Mouse (Mus musculus) embryonic facial prominence, embryonic 15.5 days (tissue): Measurements from ENCODE around the gene Sirpa. TPM values are rescaled to one million over a fixed set of nuclear protein-coding genes. Genes with fewer than 3 reads are reported as not detected.

ENCODE experiments used
- ATAC-seq: fragments of 200-750 bp; cut with Nextera tagmentation; 2 replicates; pipeline ENCODE4 v1.8.0; 2017; ENCODE audit warnings: low read depth, moderate TSS enrichment; ENCODE audit not compliant: insufficient number of reproducible peaks, low FRiP score, low TSS enrichment
- H3K27ac ChIP-seq: fragments of 300-500 bp; sonication (generic); replicated peaks from 2 replicates; pipeline ENCODE4 v1.5.1; 2015; ENCODE audit warnings: mild to moderate bottlenecking, inconsistent platforms
- H3K27me3 ChIP-seq: fragments of 300-500 bp; sonication (generic); 2 replicates; pipeline ENCODE4 v1.6.1; 2015; ENCODE audit warnings: inconsistent platforms
- H3K36me3 ChIP-seq: fragments of 300-500 bp; sonication (generic); 2 replicates; pipeline ENCODE4 v1.6.1; 2015; ENCODE audit warnings: mild to moderate bottlenecking, inconsistent platforms
- H3K4me1 ChIP-seq: fragments of 300-500 bp; sonication (generic); 2 replicates; pipeline ENCODE4 v1.6.1; 2015; ENCODE audit warnings: inconsistent platforms
- H3K4me2 ChIP-seq: fragments of 300-500 bp; sonication (generic); replicated peaks from 2 replicates; pipeline ENCODE4 v1.6.1; 2015; ENCODE audit warnings: mild to moderate bottlenecking, inconsistent platforms
- H3K4me3 ChIP-seq: fragments of 300-500 bp; sonication (generic); replicated peaks from 2 replicates; pipeline ENCODE4 v1.5.1; 2015; ENCODE audit warnings: mild to moderate bottlenecking, inconsistent platforms
- H3K9ac ChIP-seq: fragments of 300-500 bp; sonication (generic); 2 replicates; pipeline ENCODE4 v1.6.1; 2015; ENCODE audit warnings: inconsistent platforms
- H3K9me3 ChIP-seq: fragments of 300-500 bp; sonication (generic); replicated peaks from 2 replicates; pipeline ENCODE4 v1.6.1; 2016; ENCODE audit warnings: inconsistent platforms
- WGBS: fragments of 180-500 bp; shearing (Covaris S2); methylation state at CpG from one replicate; pipeline ENCODE4 v1.1.7; 2015; 5-methylcytosine and 5-hydroxymethylcytosine counted together
- polyA plus RNA-seq: library from polyadenylated mRNA; unstranded; fragments of >200 nt; fragmentation: Nextera tagmentation; extraction: Ambion mirVana; gene quantifications from 2 replicates; pipeline ENCODE4 v1.2.1, GENCODE M21; 2015

Sirpa gene
- polyA plus RNA-seq, 1 experiment from 2014 or later = 30.9 TPM

DNA sequence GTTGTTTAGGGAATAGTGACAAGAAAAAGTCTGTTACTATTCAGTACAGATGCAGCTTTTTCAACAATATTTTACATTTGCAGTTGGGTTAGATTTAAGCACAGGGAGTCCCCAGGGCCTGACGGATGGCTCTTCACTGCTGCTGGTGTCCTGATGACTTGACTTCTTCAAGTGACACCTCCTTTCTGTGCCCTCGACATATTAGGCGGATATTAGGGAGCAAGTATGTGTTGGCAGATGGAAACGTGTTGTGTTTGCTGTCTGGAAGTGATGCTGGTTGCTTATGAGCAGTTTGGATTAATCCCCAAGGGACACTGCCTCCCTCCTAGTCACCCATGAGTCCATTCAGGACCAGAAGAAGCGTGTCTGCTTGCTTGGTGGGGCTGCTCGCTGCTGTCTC is 21.3 kb downstream of the Sirpa start:
- H3K9ac ChIP-seq = no peak overlapping the region
- ATAC-seq = no peak
- no peak overlapping the region for H3K4me2 ChIP-seq
- H3K27ac ChIP-seq = no peak overlapping the region
- 83% methylated on average over 6 of the region's 6 CpGs for WGBS
- no peaks in the 10 kb centered on the region for H3K9me3 ChIP-seq
- H3K4me3 ChIP-seq = no peak overlapping the region
- peaks cover 39% of the 10 kb centered on the region for H3K36me3 ChIP-seq
- H3K4me1 ChIP-seq = no peaks in the 10 kb centered on the region
- H3K27me3 ChIP-seq = no peaks in the 10 kb centered on the region

DNA sequence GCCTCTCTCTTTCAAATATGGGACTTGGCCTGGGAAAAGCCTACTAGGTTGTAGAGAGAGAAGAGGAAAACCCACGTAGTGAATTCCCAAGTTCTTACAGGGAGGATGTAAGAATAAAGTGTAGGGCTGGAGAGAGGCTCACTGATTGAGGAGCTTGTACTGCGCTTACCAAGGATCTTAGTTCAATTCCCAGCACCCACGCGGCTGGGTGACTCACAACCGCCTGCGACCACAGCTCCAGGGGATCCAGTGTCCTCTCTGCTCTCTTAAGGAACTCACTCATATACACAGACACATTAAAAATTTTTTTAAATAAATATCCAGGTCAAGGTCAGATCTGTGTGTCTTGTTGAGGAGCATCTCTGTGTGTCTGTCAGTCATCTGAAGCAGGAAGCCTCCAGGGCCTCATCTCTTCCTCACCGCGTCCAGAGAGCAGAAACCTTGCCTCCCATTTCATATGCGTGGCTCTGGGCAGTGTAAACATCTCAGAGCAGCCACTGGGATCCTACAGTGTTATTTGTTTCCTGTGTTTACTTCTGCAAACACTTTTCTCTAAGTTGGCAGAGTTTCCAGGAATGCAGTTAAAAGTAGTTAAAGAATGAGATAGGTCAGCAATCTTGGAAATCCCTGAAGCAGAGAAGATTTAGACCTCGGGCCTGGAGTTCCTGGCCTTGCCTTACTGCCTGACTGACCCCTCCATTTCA is 22.0 kb downstream of the Sirpa start:
- H3K36me3 ChIP-seq = peaks cover 32% of the 10 kb centered on the region
- no peak overlapping the region for H3K4me3 ChIP-seq
- H3K9me3 ChIP-seq = no peaks in the 10 kb centered on the region
- no peak overlapping the region for H3K9ac ChIP-seq
- WGBS = 84% methylated on average over 10 of the region's 10 CpGs
- no peak overlapping the region for H3K27ac ChIP-seq
- H3K27me3 ChIP-seq = no peaks in the 10 kb centered on the region
- no peaks in the 10 kb centered on the region for H3K4me1 ChIP-seq
- no peak overlapping the region for H3K4me2 ChIP-seq
- no peak for ATAC-seq

DNA sequence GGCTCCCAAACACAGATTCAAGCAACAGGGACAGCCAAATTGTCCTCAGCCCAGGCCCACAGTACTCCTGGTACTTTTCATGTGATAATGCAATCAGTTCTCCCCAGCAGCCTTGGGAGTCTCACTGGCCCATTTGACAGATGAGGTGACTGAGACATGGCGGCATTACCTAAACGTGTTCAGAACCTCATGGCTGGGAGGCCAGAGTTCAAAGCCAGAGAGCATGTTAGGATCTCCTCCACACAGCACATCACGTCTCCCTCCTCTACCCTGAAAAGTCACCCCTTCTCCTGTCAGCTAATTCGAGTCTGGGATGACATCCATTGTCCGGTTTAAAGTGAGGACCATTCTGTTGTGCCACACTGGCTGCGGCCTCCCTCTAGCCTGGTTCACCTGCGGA is 27.5 kb downstream of the Sirpa start:
- Histone ChIP-seq H3K9me3 (no peaks in the 10 kb centered on the region), H3K4me3 (no peak overlapping the region), H3K9ac (no peak overlapping the region), H3K4me2 (no peak overlapping the region), H3K4me1 (0 out of 2 replicates have a peak, but pooled peaks cover 4% of the 10 kb centered on the region), H3K36me3 (peaks cover 12% of the 10 kb centered on the region; the same call in 1 of the 2 replicates), H3K27ac (no peak overlapping the region), H3K27me3 (no peaks in the 10 kb centered on the region)
- 82% methylated on average over 7 of the region's 7 CpGs for WGBS
- no peak for ATAC-seq

DNA sequence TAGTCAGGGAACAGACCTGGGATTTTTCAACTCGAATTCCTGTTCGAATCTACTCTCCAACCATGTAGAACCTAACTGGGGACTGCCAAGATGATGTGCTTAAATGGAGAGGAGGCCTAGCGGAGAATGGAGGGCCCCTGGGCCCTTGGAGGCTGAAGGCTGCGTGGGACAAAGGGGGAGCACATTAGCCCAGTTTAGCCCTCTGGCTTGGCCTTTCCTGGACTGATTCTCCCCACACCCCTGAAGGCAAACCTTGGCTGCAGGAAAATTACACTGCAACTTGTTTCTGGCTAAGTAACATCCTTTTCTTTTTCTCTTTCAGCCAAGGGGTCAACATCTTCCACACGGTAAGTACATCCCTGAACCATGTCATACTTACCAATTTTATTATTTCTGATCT is 28.2 kb downstream of the Sirpa start:
- H3K27ac ChIP-seq = no peak overlapping the region
- 83% methylated on average over 5 of the region's 5 CpGs for WGBS
- H3K4me3 ChIP-seq = no peak overlapping the region
- ATAC-seq = no peak
- H3K36me3 ChIP-seq = peaks cover 4% of the 10 kb centered on the region; the same call in 1 of the 2 replicates
- no peak overlapping the region for H3K4me2 ChIP-seq
- H3K9ac ChIP-seq = no peak overlapping the region
- H3K27me3 ChIP-seq = no peaks in the 10 kb centered on the region
- H3K9me3 ChIP-seq = no peaks in the 10 kb centered on the region
- H3K4me1 ChIP-seq = 0 out of 2 replicates have a peak, but pooled peaks cover 4% of the 10 kb centered on the region

DNA sequence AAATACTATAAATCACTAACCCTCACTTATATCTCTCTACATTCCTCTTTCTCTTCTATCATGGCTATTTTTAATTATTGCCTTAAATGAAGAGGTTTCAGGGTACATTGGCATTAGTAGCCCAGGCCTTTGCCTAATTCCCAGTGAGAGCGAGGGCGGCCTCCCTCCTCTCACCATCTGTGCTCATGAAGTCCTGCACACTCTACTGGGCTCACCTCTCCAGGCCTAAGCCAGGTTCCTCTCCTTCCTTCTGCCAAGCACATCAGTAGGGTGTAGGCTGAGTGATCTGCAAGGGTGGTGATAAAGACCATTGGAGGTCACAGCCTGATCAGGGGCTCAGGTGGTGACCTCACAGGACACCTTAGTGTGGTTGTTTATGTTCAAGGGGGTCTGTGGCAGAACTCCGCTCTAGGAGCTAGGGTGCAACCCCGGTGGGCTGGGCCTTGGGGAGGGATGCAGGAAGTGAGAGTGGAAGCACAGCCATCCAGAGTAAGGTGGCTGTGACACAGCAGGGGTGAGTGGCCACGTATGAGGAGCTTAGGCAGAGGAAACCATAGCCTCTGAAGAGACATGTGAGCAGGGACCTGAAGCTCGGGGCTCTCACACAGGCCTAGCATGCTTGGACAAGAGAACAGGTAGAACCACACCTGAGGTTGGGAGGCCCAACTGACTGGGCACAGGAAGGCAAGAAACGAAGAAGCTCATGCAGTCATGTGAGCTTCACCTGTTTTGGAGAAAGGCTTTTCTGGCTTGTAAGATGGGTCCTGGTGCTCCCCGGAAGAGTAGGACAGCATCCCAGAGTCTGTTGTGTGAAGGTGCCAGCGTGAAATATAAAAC is 29.2 kb downstream of the Sirpa start:
- no peak for ATAC-seq

DNA sequence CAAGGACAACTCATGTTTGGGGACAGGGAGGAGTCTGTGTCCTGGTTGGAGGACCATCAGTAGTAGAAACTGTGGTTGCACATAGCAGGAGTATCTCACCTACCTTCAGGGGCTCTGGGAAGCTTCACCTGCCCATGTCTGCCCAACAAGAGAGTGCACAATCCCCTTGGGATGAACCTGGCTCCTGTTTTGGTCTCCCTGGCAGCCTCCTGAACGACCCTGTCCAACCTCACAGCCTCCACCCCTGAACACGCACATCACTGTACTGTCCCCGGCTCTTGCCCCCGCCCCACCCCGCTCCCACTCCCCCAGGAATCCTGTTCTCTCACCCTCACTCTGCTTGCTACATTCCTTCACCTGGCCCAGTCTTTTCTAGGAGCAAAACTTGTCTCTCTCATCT is 30.3 kb downstream of the Sirpa start:
- WGBS = 89% methylated on average over 5 of the region's 5 CpGs
- H3K4me2 ChIP-seq = no peak overlapping the region
- no peaks in the 10 kb centered on the region for H3K27me3 ChIP-seq
- no peaks in the 10 kb centered on the region for H3K36me3 ChIP-seq
- H3K27ac ChIP-seq = no peak overlapping the region
- no peak overlapping the region for H3K4me3 ChIP-seq
- H3K9ac ChIP-seq = no peak overlapping the region
- no peak for ATAC-seq
- no peaks in the 10 kb centered on the region for H3K9me3 ChIP-seq
- H3K4me1 ChIP-seq = 0 out of 2 replicates have a peak, but pooled peaks cover 4% of the 10 kb centered on the region

More for the DNA sequence above, 29.2 kb downstream of the Sirpa start:
- Histone ChIP-seq H3K27me3 (no peaks in the 10 kb centered on the region), H3K4me1 (0 out of 2 replicates have a peak, but pooled peaks cover 4% of the 10 kb centered on the region), H3K36me3 (no peaks in the 10 kb centered on the region), H3K4me3 (no peak overlapping the region), H3K9ac (no peak overlapping the region), H3K27ac (no peak overlapping the region), H3K4me2 (no peak overlapping the region), H3K9me3 (no peaks in the 10 kb centered on the region)
- WGBS = 90% methylated on average over 9 of the region's 9 CpGs

DNA sequence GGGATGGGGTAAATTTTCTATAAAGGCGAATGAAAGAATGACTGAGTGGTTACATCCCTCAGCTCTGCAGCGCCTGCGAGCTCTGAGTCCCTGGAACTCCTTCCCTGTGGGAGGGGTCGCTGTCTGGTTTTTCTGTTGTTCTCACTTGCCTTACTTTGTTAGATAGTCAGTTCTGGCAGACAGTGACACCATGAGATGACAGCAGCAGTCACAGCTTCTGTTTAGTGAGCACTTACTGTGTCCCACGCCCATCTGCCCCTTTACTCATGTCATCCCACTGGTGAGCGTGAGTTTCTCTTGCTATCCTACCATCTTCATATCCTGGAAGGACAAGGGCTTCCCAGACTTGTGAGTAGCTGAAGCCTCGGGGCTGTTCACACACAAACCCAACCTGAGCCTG is 31.1 kb downstream of the Sirpa start:
- H3K9me3 ChIP-seq = no peaks in the 10 kb centered on the region
- H3K4me2 ChIP-seq = no peak overlapping the region
- no peak overlapping the region for H3K4me3 ChIP-seq
- no peaks in the 10 kb centered on the region for H3K36me3 ChIP-seq
- no peaks in the 10 kb centered on the region for H3K27me3 ChIP-seq
- no peak overlapping the region for H3K27ac ChIP-seq
- WGBS = 82% methylated on average over 7 of the region's 7 CpGs
- no peak overlapping the region for H3K9ac ChIP-seq
- no peak for ATAC-seq
- H3K4me1 ChIP-seq = 0 out of 2 replicates have a peak, but pooled peaks cover 4% of the 10 kb centered on the region

DNA sequence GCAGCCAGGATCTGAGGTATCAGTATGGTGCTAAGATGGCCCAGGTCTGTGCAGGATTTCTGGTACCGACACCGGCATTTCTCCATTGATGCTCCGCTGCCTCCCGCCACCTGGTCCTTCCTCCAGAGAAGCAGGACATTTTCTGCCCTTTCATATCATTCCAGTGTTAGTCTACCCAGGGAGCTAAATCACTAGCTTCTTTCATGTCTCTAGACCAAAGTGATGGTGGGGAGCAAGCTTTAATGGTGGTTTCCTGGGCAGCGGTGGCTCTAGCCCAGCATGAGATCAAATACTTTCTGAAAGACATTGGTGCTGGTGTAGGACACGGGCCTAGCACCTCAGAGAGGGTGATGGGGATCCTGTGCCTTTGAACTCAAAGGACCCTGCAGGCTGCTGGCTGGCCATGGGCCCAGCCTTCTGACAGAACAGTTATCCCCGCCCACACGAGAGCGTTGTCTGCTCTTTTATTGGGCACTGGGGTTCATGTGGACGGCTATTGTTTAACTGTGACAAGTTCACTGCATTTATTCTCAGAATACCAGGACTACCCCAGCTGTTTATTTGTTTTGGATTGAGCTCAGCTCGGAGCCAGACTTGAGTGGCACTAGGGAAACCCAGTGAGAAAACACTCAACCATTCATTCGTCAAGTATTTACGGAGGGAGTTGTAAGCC is 31.7 kb downstream of the Sirpa start:
- WGBS = 72% methylated on average over 13 of the region's 13 CpGs
- H3K4me2 ChIP-seq = no peak overlapping the region
- no peak overlapping the region for H3K4me3 ChIP-seq
- no peaks in the 10 kb centered on the region for H3K36me3 ChIP-seq
- no peak overlapping the region for H3K9ac ChIP-seq
- no peaks in the 10 kb centered on the region for H3K9me3 ChIP-seq
- ATAC-seq = no peak
- H3K27me3 ChIP-seq = no peaks in the 10 kb centered on the region
- H3K4me1 ChIP-seq = 0 out of 2 replicates have a peak, but pooled peaks cover 4% of the 10 kb centered on the region
- H3K27ac ChIP-seq = no peak overlapping the region

DNA sequence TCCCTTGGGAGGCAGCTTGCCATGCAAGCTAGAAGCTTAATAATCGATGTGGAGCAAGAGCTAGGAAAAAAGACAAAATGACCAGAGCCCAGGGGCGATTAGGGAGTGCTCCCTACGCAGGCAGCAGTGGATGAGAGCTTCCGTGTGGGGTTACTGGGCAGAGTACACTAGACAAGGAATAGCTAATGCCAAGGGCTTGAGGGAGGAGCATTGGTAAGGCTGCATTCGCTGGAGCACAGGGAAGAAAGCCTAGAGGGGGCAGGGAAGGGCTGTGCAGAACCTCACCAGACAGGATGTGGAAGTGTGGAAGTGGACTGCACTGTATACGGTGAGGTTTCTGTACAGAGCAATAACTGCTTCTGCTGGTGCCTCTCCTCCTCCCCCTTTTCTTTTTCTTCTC is 32.3 kb downstream of the Sirpa start:
- ATAC-seq = no peak
- 0 out of 2 replicates have a peak, but pooled peaks cover 4% of the 10 kb centered on the region for H3K4me1 ChIP-seq
- no peak overlapping the region for H3K27ac ChIP-seq
- no peaks in the 10 kb centered on the region for H3K27me3 ChIP-seq
- no peaks in the 10 kb centered on the region for H3K9me3 ChIP-seq
- no peak overlapping the region for H3K4me3 ChIP-seq
- 64% methylated on average over 6 of the region's 6 CpGs for WGBS
- no peaks in the 10 kb centered on the region for H3K36me3 ChIP-seq
- no peak overlapping the region for H3K4me2 ChIP-seq
- no peak overlapping the region for H3K9ac ChIP-seq

DNA sequence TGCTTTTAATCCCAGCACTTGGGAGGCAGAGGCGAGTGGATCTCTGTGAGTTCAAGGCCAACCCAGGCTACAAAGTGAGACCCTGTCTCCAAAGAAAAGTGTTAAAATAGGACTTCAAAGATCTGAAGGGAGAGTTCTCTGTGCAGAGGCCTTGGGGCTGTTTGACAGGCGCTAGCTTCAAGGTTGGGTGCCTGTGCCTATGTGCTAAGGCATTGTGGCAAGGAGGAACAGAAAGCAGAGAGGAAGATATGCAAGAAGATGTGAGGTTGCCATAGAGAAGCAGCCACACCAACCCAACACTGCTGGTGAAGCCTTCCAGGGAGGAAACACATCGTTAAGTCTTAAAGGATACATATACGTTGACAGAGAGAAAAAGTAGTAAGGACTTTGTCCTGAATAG is 33.2 kb downstream of the Sirpa start:
- Histone ChIP-seq H3K27me3 (no peaks in the 10 kb centered on the region), H3K4me1 (0 out of 2 replicates have a peak, but pooled peaks cover 4% of the 10 kb centered on the region), H3K9ac (no peak overlapping the region), H3K27ac (no peak overlapping the region), H3K9me3 (no peaks in the 10 kb centered on the region), H3K4me2 (no peak overlapping the region), H3K36me3 (peaks cover 5% of the 10 kb centered on the region; the same call in 1 of the 2 replicates), H3K4me3 (no peak overlapping the region)
- WGBS = 78% methylated on average over 4 of the region's 4 CpGs
- no peak for ATAC-seq

DNA sequence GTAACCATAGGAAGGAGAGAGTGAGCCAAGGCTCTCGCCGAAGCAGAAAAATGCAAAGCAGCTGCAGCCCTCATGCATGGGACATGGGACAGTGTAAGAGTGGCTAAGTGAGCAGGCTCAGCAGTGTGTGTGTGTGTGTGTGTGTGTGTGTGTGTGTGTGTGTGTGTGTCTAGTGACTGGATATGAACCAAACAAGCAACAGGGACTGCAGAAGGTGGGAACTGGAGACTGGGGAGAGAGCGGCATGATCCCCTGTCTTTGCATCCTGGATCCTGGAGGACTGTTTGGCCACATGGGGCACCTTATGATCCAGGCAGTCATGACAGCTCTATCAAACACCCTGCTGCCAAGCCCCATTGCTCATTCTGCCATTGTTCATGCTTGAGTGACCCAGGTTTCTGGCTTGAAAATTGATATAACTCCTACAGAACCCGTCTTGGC is 34.0 kb downstream of the Sirpa start:
- 73% methylated on average over 4 of the region's 4 CpGs for WGBS

More for the DNA sequence above, 34.0 kb downstream of the Sirpa start:
- Histone ChIP-seq H3K9me3 (no peaks in the 10 kb centered on the region), H3K9ac (no peak overlapping the region), H3K4me2 (no peak overlapping the region), H3K36me3 (peaks cover 5% of the 10 kb centered on the region; the same call in 1 of the 2 replicates), H3K4me3 (no peak overlapping the region), H3K27ac (no peak overlapping the region), H3K4me1 (0 out of 2 replicates have a peak, but pooled peaks cover 4% of the 10 kb centered on the region), H3K27me3 (no peaks in the 10 kb centered on the region)
- ATAC-seq = no peak
